ENCODE assay signal across 8 mouse cellular contexts in genomic region chr19:8844371-8845129, GRCm38 (mm10). TPM values are rescaled to one million over a fixed set of nuclear protein-coding genes. Genes with fewer than 3 reads are reported as not detected.
DNase-seq lines count a peak whose midpoint lies in the region; ATAC-seq and TF ChIP-seq lines count a peak whose summit lies in the region.

No protein-coding gene starts in this region.

- 61% methylated on average over 5 of the region's 5 CpGs for WGBS in hindbrain, embryonic 14.5 days
- 63% methylated on average over 5 of the region's 5 CpGs for WGBS in hindbrain, embryonic 12.5 days
- WGBS in thymus, adult 2 months = 80% methylated on average over 5 of the region's 5 CpGs

- no peak for TF ChIP-seq CTCF in thymus, adult 2 months (IDR thresholded peaks at IDR 0.05; ENCODE audit: borderline replicate concordance, control insufficient read depth, extremely low read depth, insufficient read depth, low read length, poor library complexity)

- H3K27ac ChIP-seq in hindbrain, embryonic 14.5 days = no peak overlapping the region
- H3K27ac ChIP-seq in hindbrain, embryonic 12.5 days = no peak overlapping the region
- no peak overlapping the region for H3K27ac ChIP-seq in thymus, adult 2 months (ENCODE audit: control insufficient read depth, insufficient read depth, low read length)

- peaks cover 13% of the 10 kb centered on the region for H3K4me1 ChIP-seq in hindbrain, embryonic 14.5 days (replicated peaks; ENCODE audit: control insufficient read depth, insufficient read depth, low read length)
- peaks cover 20% of the 10 kb centered on the region for H3K4me1 ChIP-seq in hindbrain, embryonic 12.5 days
- H3K4me1 ChIP-seq in thymus, adult 2 months (replicated peaks; ENCODE audit: control insufficient read depth, insufficient read depth, low read length) = peaks cover 19% of the 10 kb centered on the region

- H3K4me3 ChIP-seq in hindbrain, embryonic 14.5 days (replicated peaks; ENCODE audit: low read length) = no peak overlapping the region
- H3K4me3 ChIP-seq in hindbrain, embryonic 12.5 days = no peak overlapping the region
- no peak overlapping the region for H3K4me3 ChIP-seq in thymus, adult 2 months (ENCODE audit: control insufficient read depth, insufficient read depth, low read length)

- no peaks in the 10 kb centered on the region for H3K27me3 ChIP-seq in hindbrain, embryonic 14.5 days (ENCODE audit: control insufficient read depth, insufficient read depth, low read length)
- H3K27me3 ChIP-seq in hindbrain, embryonic 12.5 days = no peaks in the 10 kb centered on the region
- H3K27me3 ChIP-seq in thymus, adult 2 months (ENCODE audit: control insufficient read depth, insufficient read depth, low read length) = no peaks in the 10 kb centered on the region

- intact Hi-C loops in left cerebral cortex, postnatal 4 days (cut with DNase I) = no loop called here

- DNase-seq in hindbrain, embryonic 14.5 days (ENCODE audit: low spot score) = peak; percentile 85
- peak; percentile 84 for DNase-seq in R1 (ENCODE audit: low read depth, low spot score)
- peak; percentile 79 to 82 for DNase-seq in cerebellum, postnatal 36 days
- DNase-seq in left cerebral cortex, postnatal 4 days = peak; percentile 80
- peak; percentile 89 for DNase-seq in naive thymus-derived CD4-positive, alpha-beta T cell, adult 2 months (ENCODE audit: low read depth)
- peak; percentile 76 for DNase-seq in thymus, adult 2 months

- no peak overlapping the region for H3K9ac ChIP-seq in hindbrain, embryonic 14.5 days
- no peak overlapping the region for H3K9ac ChIP-seq in hindbrain, embryonic 12.5 days

- H3K36me3 ChIP-seq in hindbrain, embryonic 14.5 days (replicated peaks; ENCODE audit: control insufficient read depth, insufficient read depth) = peaks cover 65% of the 10 kb centered on the region
- H3K36me3 ChIP-seq in hindbrain, embryonic 12.5 days = peaks cover 48% of the 10 kb centered on the region
- H3K36me3 ChIP-seq in thymus, adult 2 months (ENCODE audit: control insufficient read depth, insufficient read depth, low read length) = peaks cover 9% of the 10 kb centered on the region; the same call in 1 of the 2 replicates

- no peak overlapping the region for H3K4me2 ChIP-seq in hindbrain, embryonic 14.5 days (replicated peaks)
- H3K4me2 ChIP-seq in hindbrain, embryonic 12.5 days (replicated peaks) = no peak overlapping the region

- no peak for ATAC-seq in hindbrain, embryonic 14.5 days (ENCODE audit: low FRiP score)
- ATAC-seq in hindbrain, embryonic 12.5 days (ENCODE audit: low FRiP score) = no peak
- ATAC-seq in granulocyte monocyte progenitor cell, adult 5-6 weeks (replicated peaks; ENCODE audit: poor library complexity, severe bottlenecking) = peak; percentile 61

- TF ChIP-seq POLR2A in thymus, adult 2 months (IDR thresholded peaks at IDR 0.05; ENCODE audit: control insufficient read depth, extremely low read depth, insufficient read depth, low read length, poor library complexity) = no peak

- no peaks in the 10 kb centered on the region for H3K9me3 ChIP-seq in hindbrain, embryonic 14.5 days (ENCODE audit: control insufficient read depth, low read length)
- H3K9me3 ChIP-seq in hindbrain, embryonic 12.5 days (replicated peaks) = no peaks in the 10 kb centered on the region

RNA-seq across cellular contexts. Expression of gene Gng3, which starts 5.6 kb away (rescaled TPM):
- 508 and 520 TPM in 2 replicates for polyA plus RNA-seq in hindbrain, embryonic 14.5 days (2014; fragmentation: Nextera tagmentation; extraction: Ambion mirVana)
- 171 and 176 TPM in 2 replicates for polyA plus RNA-seq in hindbrain, embryonic 12.5 days (2016; fragmentation: Nextera tagmentation; extraction: Ambion mirVana)
- not detected in 2 replicates for total RNA-seq in granulocyte monocyte progenitor cell, adult 5-6 weeks (2014; fragmentation: Nextera tagmentation)
- total RNA-seq in granulocyte monocyte progenitor cell, adult 5-6 weeks (2017) = 0.26 TPM in 1 of 2 replicates, not detected in the other
- total RNA-seq in left cerebral cortex, postnatal 4 days (2021) = 100 to 1,000 TPM; 275 to 279 TPM
- 0.15 TPM in 1 of 2 replicates, not detected in the other for polyA plus RNA-seq in thymus, adult 2 months (2012; rRNA removed)

RNA-seq across cellular contexts. Expression of gene Lrrn4cl, which starts 6.0 kb away (rescaled TPM):
- 0.82 and 1.1 TPM in 2 replicates for polyA plus RNA-seq in hindbrain, embryonic 14.5 days (2014; fragmentation: Nextera tagmentation; extraction: Ambion mirVana)
- polyA plus RNA-seq in hindbrain, embryonic 12.5 days (2016; fragmentation: Nextera tagmentation; extraction: Ambion mirVana) = 0.49 and 0.82 TPM in 2 replicates
- 0.11 TPM in 1 of 2 replicates, not detected in the other for total RNA-seq in granulocyte monocyte progenitor cell, adult 5-6 weeks (2014; fragmentation: Nextera tagmentation)
- total RNA-seq in granulocyte monocyte progenitor cell, adult 5-6 weeks (2017) = not detected in 2 replicates
- total RNA-seq in left cerebral cortex, postnatal 4 days (2021) = under 1 TPM; 0.76 to 0.93 TPM
- 1.2 and 1.3 TPM in 2 replicates for polyA plus RNA-seq in thymus, adult 2 months (2012; rRNA removed)

RNA-seq across cellular contexts. Expression of gene Bscl2, which starts 7.3 kb away (rescaled TPM):
- polyA plus RNA-seq in hindbrain, embryonic 14.5 days (2014; fragmentation: Nextera tagmentation; extraction: Ambion mirVana) = 79.9 and 89.2 TPM in 2 replicates
- polyA plus RNA-seq in hindbrain, embryonic 12.5 days (2016; fragmentation: Nextera tagmentation; extraction: Ambion mirVana) = 65.8 and 66.1 TPM in 2 replicates
- total RNA-seq in granulocyte monocyte progenitor cell, adult 5-6 weeks (2014; fragmentation: Nextera tagmentation) = 61.8 and 89.4 TPM in 2 replicates
- 33.9 and 34.6 TPM in 2 replicates for total RNA-seq in granulocyte monocyte progenitor cell, adult 5-6 weeks (2017)
- total RNA-seq in left cerebral cortex, postnatal 4 days (2021) = 10 to 100 TPM; 76.9 to 78.4 TPM
- 136 and 153 TPM in 2 replicates for polyA plus RNA-seq in thymus, adult 2 months (2012; rRNA removed)

RNA-seq across cellular contexts. Expression of gene AC129217.1, which starts 15.0 kb away (rescaled TPM):
- not detected in 2 replicates for polyA plus RNA-seq in hindbrain, embryonic 14.5 days (2014; fragmentation: Nextera tagmentation; extraction: Ambion mirVana)
- polyA plus RNA-seq in hindbrain, embryonic 12.5 days (2016; fragmentation: Nextera tagmentation; extraction: Ambion mirVana) = not detected in 2 replicates
- total RNA-seq in granulocyte monocyte progenitor cell, adult 5-6 weeks (2014; fragmentation: Nextera tagmentation) = not detected in 2 replicates
- 34.1 TPM in 1 of 2 replicates, not detected in the other for total RNA-seq in granulocyte monocyte progenitor cell, adult 5-6 weeks (2017)
- not detected for total RNA-seq in left cerebral cortex, postnatal 4 days (2021)
- 1.5 and 1.6 TPM in 2 replicates for polyA plus RNA-seq in thymus, adult 2 months (2012; rRNA removed)

RNA-seq across cellular contexts. Expression of gene Hnrnpul2, which starts 24.7 kb away (rescaled TPM):
- polyA plus RNA-seq in hindbrain, embryonic 14.5 days (2014; fragmentation: Nextera tagmentation; extraction: Ambion mirVana) = 8.0 and 8.4 TPM in 2 replicates
- 6.2 and 6.8 TPM in 2 replicates for polyA plus RNA-seq in hindbrain, embryonic 12.5 days (2016; fragmentation: Nextera tagmentation; extraction: Ambion mirVana)
- total RNA-seq in granulocyte monocyte progenitor cell, adult 5-6 weeks (2014; fragmentation: Nextera tagmentation) = 71.4 and 85.1 TPM in 2 replicates
- 82.8 and 88.5 TPM in 2 replicates for total RNA-seq in granulocyte monocyte progenitor cell, adult 5-6 weeks (2017)
- total RNA-seq in left cerebral cortex, postnatal 4 days (2021) = 100 to 1,000 TPM; 108 to 116 TPM
- polyA plus RNA-seq in thymus, adult 2 months (2012; rRNA removed) = 29.3 and 34.3 TPM in 2 replicates

Comparison
In these comparisons a context has a peak if more than half of its experiments do, and no peak if none do; other contexts are left out.
1. RNA of gene Gng3, which starts 5.6 kb away (polyA plus RNA-seq): 508 to 520 TPM in hindbrain, embryonic 14.5 days and 171 to 176 TPM in hindbrain, embryonic 12.5 days; 0.15 TPM in thymus, adult 2 months; every median in the first group is over 100 times any median in the second.
2. Peak in every context shown above with its lines, with median percentiles within 50 percentile points of each other: DNase-seq.